Mouse (Mus musculus) v-Abl transformed pro-B cells (cell line): ENCODE measurements around the gene Arf3.

Experiments used
- in situ Hi-C, 2 experiments: fragments of 400-800 bp; cut with MboI; formaldehyde crosslinking; loops; one replicate each; pipeline ENCODE4 v1.15.1; 2025; ENCODE audit not compliant: unreplicated experiment in 2 of 2

Arf3 gene

GRCm38 (mm10) chr15:98727443-98728321 is 35.3 kb downstream of the Arf3 start, which contains the start of gene Fkbp11:
Fkbp11 (minus strand) TSS chr15:98728198.
- in situ Hi-C loops = no loop called here

- in situ Hi-C loops = no loop called here
Measured at GRCm38 (mm10) chr15:98726746-98727145, 36.3 kb downstream of the Arf3 start.

DNA sequence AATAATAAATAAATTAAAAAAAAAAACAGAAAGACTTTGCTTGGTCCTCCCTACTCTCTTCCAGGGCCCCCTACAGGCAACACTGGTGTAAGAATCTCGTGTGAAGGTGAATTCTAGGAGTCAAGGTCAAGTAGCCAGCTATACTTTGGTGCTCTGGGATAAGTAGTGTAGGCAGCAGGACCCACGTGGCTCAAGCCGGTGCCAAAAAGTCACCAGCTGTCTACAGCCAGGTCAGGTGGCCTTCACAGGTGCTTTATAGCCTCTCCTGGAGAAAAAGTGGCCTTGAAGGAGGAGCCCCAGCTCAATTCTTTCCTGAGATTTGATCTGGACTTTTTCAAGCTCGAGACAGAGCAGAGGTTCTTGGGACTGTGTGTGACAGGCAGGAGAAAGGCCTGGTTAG is 36.9 kb downstream of the Arf3 start:
- in situ Hi-C loops = no loop called here

- in situ Hi-C loops = no loop called here
Measured at GRCm38 (mm10) chr15:98724441-98724840, 38.6 kb downstream of the Arf3 start.

GRCm38 (mm10) chr15:98722854-98723253 is 40.2 kb downstream of the Arf3 start:
- in situ Hi-C loops = no loop called here

GRCm38 (mm10) chr15:98722191-98722590 is 40.8 kb downstream of the Arf3 start:
- in situ Hi-C loops = no loop called here

DNA sequence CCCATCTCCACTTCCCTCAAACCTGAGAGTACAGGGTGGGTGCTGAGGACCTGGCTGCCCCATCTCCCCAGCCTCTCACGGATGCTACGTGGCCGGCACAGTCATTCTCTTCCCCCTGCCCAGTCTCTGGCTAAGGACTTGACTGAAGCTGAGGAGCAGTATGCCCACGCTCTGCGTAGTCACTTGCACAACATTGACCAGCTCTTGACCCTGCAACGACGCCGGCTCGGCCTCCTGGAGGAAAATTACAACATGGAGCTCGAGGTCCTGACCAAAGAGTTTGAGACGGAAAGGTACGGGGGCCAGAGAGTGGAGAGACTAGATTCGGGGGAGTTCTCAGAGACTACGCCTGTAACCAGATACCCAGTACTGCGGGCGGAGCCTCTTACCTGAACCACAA is 45.7 kb downstream of the Arf3 start:
- in situ Hi-C loops = no loop called here

DNA sequence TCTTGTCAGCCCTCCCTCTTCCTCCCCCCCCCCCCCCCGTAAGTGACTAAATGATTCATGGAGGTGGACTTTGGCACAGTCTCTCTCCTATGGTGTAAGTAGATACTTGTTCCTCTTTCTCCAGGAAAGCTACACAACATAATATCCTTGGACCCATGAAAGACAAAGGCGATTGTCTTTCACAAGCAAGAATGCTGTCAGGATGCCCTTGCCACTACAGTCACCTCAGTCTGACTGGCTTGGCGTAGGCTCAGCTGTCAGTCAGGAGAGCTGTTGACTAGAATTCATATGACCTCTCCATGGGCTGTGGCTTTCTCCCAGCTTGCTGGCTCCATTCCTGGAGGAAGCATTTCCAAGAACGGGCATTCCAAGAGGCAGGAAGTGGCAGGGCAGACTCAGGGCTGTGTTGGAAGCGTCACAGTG is 48.8 kb downstream of the Arf3 start:
- in situ Hi-C loops = loop anchor here in 1 of 2 experiments (5.0 kb wide), 1 partner anchor 73 kb away; the partner anchor contains the start of gene Wnt1

DNA sequence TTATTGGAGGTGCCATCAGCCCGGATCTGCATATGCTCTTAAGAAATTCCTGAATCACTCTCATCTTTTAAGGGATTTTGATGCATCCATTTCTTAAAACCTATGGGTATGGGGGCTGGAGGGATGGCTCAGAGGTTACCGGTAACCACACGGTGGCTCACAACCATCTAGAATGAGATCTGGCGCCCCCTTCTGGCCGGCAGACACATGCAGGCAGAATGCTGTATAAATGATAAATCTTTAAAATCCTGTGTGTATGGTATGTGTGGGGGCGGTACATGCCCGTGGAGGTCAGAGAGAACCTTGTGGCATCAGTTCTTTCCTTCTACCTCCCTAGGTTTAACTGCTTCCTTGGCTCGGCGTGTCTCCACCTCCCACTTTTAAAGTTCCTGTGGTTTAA is 52.6 kb downstream of the Arf3 start:
- in situ Hi-C loops = loop anchor here in 1 of 2 experiments (5.0 kb wide), 1 partner anchor 77 kb away; the partner anchor contains the start of gene Wnt1

DNA sequence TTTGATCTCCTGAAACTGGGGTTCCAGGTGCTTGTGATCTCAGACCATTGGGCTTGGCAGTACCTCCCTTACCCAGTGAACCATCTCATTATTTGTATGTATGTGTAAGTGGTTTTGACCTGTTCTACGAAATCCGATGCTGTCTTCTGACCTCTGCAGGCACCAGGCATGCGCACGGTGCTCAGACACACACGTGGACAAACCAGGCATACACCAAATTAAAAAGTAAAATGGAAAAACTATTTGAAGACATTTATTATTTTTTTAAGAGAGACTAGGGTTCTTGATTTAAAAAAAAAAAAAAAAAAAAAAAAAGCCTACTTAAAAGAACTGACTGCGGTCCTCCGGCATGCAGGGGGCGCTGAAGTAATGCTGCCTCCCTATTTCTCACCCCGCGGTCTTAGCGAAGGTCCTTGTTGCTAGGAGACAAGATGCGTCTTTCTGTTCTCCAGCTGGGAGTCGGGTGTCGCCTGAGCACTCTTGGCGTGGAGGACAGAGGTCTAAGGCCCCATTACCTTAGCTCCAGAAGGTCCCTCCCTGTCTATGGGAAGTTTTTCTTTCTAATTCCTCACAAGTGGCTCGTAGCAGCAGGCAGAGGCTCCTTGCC is 55.1 kb downstream of the Arf3 start, which contains the start of gene Ccdc65:
TSS of gene Ccdc65 (plus strand) at position 442 of the 607 bp plus-strand sequence.
- in situ Hi-C loops = no loop called here

DNA sequence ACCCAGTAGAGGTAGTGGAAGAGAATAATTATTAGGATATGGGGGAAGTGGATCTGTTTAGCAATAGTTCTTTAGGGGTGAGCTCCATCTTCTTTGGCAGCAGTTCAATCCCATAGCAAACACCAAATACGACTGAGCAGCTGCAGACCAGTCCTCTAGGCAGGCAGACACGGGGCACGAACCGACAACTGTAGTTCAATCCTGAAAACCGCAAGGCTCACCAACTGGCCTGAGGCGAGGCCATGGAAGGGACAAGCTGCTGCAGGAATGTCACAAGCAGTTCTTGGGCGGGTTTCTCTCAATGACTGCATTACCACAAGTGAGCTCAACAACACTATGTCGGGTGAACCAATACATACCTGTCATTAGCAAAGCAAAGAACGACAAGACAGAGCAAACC is 58.7 kb downstream of the Arf3 start:
- in situ Hi-C loops = loop anchor here (5.0 kb wide), 2 partner anchors 37 to 122 kb away; no protein-coding TSS in a partner anchor

DNA sequence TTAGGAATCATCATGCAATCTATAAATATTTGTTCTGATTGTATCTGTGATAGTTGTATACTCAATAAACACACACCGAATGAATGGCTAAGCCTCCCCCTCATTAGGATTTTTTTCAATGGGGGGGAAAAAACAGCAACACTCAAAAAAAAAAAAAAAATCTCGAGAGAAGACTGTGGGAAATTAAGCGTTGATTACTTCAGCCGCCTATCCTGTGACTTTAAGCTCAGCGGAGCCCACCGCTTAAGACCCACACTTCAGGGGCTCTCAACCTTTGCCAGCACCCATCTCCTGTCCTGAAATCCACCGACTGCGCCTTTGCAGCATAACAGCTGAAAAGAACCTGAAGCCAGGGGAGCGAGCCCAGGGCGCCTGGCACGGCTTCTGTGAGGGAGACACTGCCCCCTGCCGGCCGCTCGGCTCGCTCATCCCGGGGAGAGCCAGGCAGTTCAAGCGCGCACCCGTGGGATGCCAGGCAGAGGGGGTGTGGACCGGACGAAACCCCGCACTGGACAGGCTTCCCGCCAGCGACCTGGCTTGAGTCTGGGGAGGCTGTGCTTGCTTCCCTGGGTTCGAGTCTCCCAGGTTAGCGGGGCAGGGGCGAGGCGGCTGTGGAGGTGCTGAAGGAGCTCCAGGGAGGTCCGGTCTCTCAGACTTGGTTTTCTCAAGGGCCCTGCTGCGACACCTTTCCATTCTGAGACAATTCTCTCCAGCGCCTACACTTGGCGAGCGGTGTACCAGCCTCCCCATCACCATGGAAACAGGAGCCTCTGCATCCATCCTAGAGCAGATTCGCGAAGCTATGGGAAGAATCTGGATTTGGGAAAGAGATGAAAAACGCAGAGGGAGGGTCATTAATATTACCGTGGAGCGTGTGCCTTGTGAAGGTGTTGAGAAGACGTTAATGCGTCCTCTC is 63.6 kb downstream of the Arf3 start:
- in situ Hi-C loops = loop anchor here (5.0 kb wide), 2 partner anchors 32 to 117 kb away; no protein-coding TSS in a partner anchor

DNA sequence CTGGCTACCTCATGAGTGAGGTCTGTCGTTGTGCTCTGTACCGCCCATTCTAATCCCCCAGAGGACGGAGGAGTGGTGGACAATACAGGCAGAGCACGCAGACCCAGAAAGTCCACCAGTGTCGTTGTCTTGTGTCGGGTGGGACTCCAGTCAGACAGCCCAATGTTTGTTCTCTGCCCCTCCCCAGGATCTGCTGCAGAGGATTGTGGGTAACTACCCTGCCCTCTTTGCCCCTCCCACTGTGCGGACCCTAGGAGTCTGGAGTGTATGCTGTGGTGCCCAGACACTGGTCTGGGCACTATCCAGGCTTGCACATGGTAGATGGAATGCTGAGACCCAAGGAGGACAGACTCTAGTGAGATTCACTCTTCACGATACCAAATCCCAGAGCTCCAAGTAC is 66.8 kb downstream of the Arf3 start:
- in situ Hi-C loops = no loop called here

DNA sequence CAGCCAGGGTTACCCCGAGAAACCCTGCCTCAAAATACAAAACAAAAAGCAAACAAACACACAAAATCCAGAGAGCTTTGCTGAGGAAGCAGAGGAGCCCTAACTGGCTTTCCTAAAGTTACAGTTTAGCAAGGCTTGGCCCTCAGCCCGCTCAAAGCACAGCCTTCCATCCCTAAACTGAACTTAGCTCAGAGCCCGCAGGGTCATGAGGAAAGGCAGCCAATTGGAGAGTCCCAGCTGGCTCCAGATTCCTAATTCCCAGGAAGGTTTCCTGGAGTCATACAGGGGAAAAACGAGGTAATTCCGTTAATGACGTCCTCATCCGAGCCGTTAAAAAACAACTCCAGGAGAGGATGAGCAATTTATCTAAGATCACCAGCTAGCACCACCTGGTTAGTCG is 67.3 kb downstream of the Arf3 start:
- in situ Hi-C loops = no loop called here

DNA sequence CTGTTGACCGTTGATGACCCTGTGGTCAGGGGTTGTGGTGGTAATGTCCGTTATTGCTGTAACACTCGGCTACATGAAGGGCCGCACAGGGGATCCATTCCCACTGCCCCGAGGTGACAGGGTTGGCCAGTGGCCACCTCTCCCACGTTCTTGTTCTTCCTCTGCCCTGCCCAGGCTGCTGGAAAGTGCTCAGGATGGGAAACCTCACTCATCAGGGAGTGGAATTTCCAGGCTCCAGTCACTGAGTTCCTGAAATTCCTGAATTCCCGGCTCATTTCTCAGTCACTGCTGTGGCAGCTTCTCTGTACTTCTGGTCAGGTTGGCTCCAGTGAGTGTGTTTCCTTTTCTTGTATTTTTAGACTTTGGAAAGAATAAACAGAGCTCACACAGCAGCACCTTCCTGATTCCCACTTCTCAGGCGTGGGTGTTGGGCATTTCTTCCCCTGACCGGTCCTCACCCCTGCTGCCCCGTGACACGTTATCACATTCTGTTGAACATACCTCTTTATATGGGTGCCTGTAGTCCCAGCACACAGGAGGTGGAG is 70.8 kb downstream of the Arf3 start:
- in situ Hi-C loops = no loop called here

- in situ Hi-C loops = no loop called here
Measured at GRCm38 (mm10) chr15:98691486-98692147, 71.4 kb downstream of the Arf3 start.

GRCm38 (mm10) chr15:98689682-98690081 is 73.3 kb downstream of the Arf3 start:
- in situ Hi-C loops = no loop called here
